Mouse (Mus musculus): ENCODE data around the gene Hoxc5. TPM values are rescaled to one million over a fixed set of nuclear protein-coding genes. Genes with fewer than 3 reads are reported as not detected.

The Hoxc5 gene
- polyA plus RNA-seq, 2 experiments: 0.06 TPM; not detected in 1

- Histone ChIP-seq H3K4me3 (ENCODE audit: insufficient read depth in 1 of 2, low read depth in 2 of 2, low read length in 2 of 2) (peak overlapping the region in 1 of 2 experiments; percentile 24; a peak in 1 of 4 replicates), H3K4me1 (replicated peaks; ENCODE audit: control insufficient read depth in 2 of 2, insufficient read depth in 2 of 2, low read length in 1 of 2) (no peaks in the 10 kb centered on the region), H3K4me2 (ENCODE audit: low read depth) (no peak overlapping the region), H3K9me3 (ENCODE audit: control insufficient read depth, low read length) (no peaks in the 10 kb centered on the region), H3K9ac (replicated peaks) (no peak overlapping the region), H3K36me3 (replicated peaks; ENCODE audit: control insufficient read depth, insufficient read depth, low read depth) (no peaks in the 10 kb centered on the region), H3K27ac (no peak overlapping the region), H3K27me3 (ENCODE audit: control insufficient read depth, insufficient read depth, low read length) (peaks cover 77% of the 10 kb centered on the region)
- no peak for DNase-seq (ENCODE audit: low read depth in 3 of 3, low spot score in 3 of 3)
- ATAC-seq (ENCODE audit: insufficient read depth): no peak
- 1% methylated on average over 34 of the region's 34 CpGs for WGBS (ENCODE audit: insufficient replicate concordance)
- TF ChIP-seq CTCF (IDR thresholded peaks at IDR 0.05; ENCODE audit: low read depth): no peak
- TF ChIP-seq EP300 (IDR thresholded peaks at IDR 0.05; ENCODE audit: low read depth): no peak
Observed at GRCm38 (mm10) chr15:103034807-103035547, 67.7 kb downstream of the Hoxc5 start.

GRCm38 (mm10) chr15:103035548-103035881, 68.3 kb downstream of the Hoxc5 start:
- TF ChIP-seq EP300 (IDR thresholded peaks at IDR 0.05; ENCODE audit: low read depth) (no peak), CTCF (IDR thresholded peaks at IDR 0.05; ENCODE audit: low read depth) (no peak)
- WGBS (ENCODE audit: insufficient replicate concordance): 3% methylated on average over 14 of the region's 14 CpGs
- Histone ChIP-seq H3K36me3 (replicated peaks; ENCODE audit: control insufficient read depth, insufficient read depth, low read depth) (no peaks in the 10 kb centered on the region), H3K27ac (no peak overlapping the region), H3K4me2 (ENCODE audit: low read depth) (no peak overlapping the region), H3K4me1 (replicated peaks; ENCODE audit: control insufficient read depth in 2 of 2, insufficient read depth in 2 of 2, low read length in 1 of 2) (no peaks in the 10 kb centered on the region), H3K27me3 (ENCODE audit: control insufficient read depth, insufficient read depth, low read length) (peaks cover 78% of the 10 kb centered on the region), H3K9ac (replicated peaks) (no peak overlapping the region), H3K4me3 (ENCODE audit: insufficient read depth in 1 of 2, low read depth in 2 of 2, low read length in 2 of 2) (peak overlapping the region in 1 of 2 experiments; percentile 24; a peak in 1 of 4 replicates), H3K9me3 (ENCODE audit: control insufficient read depth, low read length) (no peaks in the 10 kb centered on the region)
- DNase-seq (ENCODE audit: low read depth in 3 of 3, low spot score in 3 of 3) (no peak), ATAC-seq (ENCODE audit: insufficient read depth) (no peak)

GRCm38 (mm10) chr15:103037579-103037978, 70.3 kb downstream of the Hoxc5 start:
- peaks cover 86% of the 10 kb centered on the region for H3K27me3 ChIP-seq (ENCODE audit: control insufficient read depth, insufficient read depth, low read length)
- no peak overlapping the region for H3K4me2 ChIP-seq (ENCODE audit: low read depth)
- H3K9me3 ChIP-seq (ENCODE audit: control insufficient read depth, low read length): no peaks in the 10 kb centered on the region
- H3K4me3 ChIP-seq (ENCODE audit: insufficient read depth in 1 of 2, low read depth in 2 of 2, low read length in 2 of 2): no peak overlapping the region
- DNase-seq (ENCODE audit: low read depth in 3 of 3, low spot score in 3 of 3) (no peak), ATAC-seq (ENCODE audit: insufficient read depth) (no peak)
- H3K36me3 ChIP-seq (replicated peaks; ENCODE audit: control insufficient read depth, insufficient read depth, low read depth): no peaks in the 10 kb centered on the region
- 3% methylated on average over 1 of the region's 1 CpGs for WGBS (ENCODE audit: insufficient replicate concordance)
- no peaks in the 10 kb centered on the region for H3K4me1 ChIP-seq (replicated peaks; ENCODE audit: control insufficient read depth in 2 of 2, insufficient read depth in 2 of 2, low read length in 1 of 2)
- TF ChIP-seq CTCF (IDR thresholded peaks at IDR 0.05; ENCODE audit: low read depth) (no peak), EP300 (IDR thresholded peaks at IDR 0.05; ENCODE audit: low read depth) (no peak)
- no peak overlapping the region for H3K9ac ChIP-seq (replicated peaks)
- no peak overlapping the region for H3K27ac ChIP-seq

- Histone ChIP-seq H3K27me3 (ENCODE audit: control insufficient read depth, insufficient read depth, low read length) (peaks cover 84% of the 10 kb centered on the region), H3K4me1 (replicated peaks; ENCODE audit: control insufficient read depth in 2 of 2, insufficient read depth in 2 of 2, low read length in 1 of 2) (no peaks in the 10 kb centered on the region), H3K36me3 (replicated peaks; ENCODE audit: control insufficient read depth, insufficient read depth, low read depth) (no peaks in the 10 kb centered on the region), H3K9ac (replicated peaks) (no peak overlapping the region), H3K27ac (no peak overlapping the region), H3K4me2 (ENCODE audit: low read depth) (no peak overlapping the region), H3K4me3 (ENCODE audit: insufficient read depth in 1 of 2, low read depth in 2 of 2, low read length in 2 of 2) (no peak overlapping the region), H3K9me3 (ENCODE audit: control insufficient read depth, low read length) (no peaks in the 10 kb centered on the region)
- DNase-seq (ENCODE audit: low read depth in 3 of 3, low spot score in 3 of 3): no peak
- ATAC-seq (ENCODE audit: insufficient read depth): no peak
- 25% methylated on average over 10 of the region's 10 CpGs for WGBS (ENCODE audit: insufficient replicate concordance)
- TF ChIP-seq EP300 (IDR thresholded peaks at IDR 0.05; ENCODE audit: low read depth) (no peak), CTCF (IDR thresholded peaks at IDR 0.05; ENCODE audit: low read depth) (no peak)
Observed at GRCm38 (mm10) chr15:103038701-103039480, 71.6 kb downstream of the Hoxc5 start.

GRCm38 (mm10) chr15:103039609-103040008, 72.4 kb downstream of the Hoxc5 start:
- no peak overlapping the region for H3K4me2 ChIP-seq (ENCODE audit: low read depth)
- H3K36me3 ChIP-seq (replicated peaks; ENCODE audit: control insufficient read depth, insufficient read depth, low read depth): no peaks in the 10 kb centered on the region
- WGBS (ENCODE audit: insufficient replicate concordance): 30% methylated on average over 3 of the region's 3 CpGs

More at GRCm38 (mm10) chr15:103039609-103040008, 72.4 kb downstream of the Hoxc5 start:
- Histone ChIP-seq H3K27me3 (ENCODE audit: control insufficient read depth, insufficient read depth, low read length) (peaks cover 79% of the 10 kb centered on the region), H3K27ac (no peak overlapping the region), H3K9ac (replicated peaks) (no peak overlapping the region), H3K9me3 (ENCODE audit: control insufficient read depth, low read length) (no peaks in the 10 kb centered on the region), H3K4me3 (ENCODE audit: insufficient read depth in 1 of 2, low read depth in 2 of 2, low read length in 2 of 2) (no peak overlapping the region), H3K4me1 (replicated peaks; ENCODE audit: control insufficient read depth in 2 of 2, insufficient read depth in 2 of 2, low read length in 1 of 2) (no peaks in the 10 kb centered on the region)
- TF ChIP-seq CTCF (IDR thresholded peaks at IDR 0.05; ENCODE audit: low read depth) (no peak), EP300 (IDR thresholded peaks at IDR 0.05; ENCODE audit: low read depth) (no peak)
- ATAC-seq (ENCODE audit: insufficient read depth) (no peak), DNase-seq (ENCODE audit: low read depth in 3 of 3, low spot score in 3 of 3) (no peak)
